Mouse (Mus musculus): ENCODE results near the gene Cox19. TPM values are rescaled to one million over a fixed set of nuclear protein-coding genes. Genes with fewer than 3 reads are reported as not detected.

The Cox19 gene
- polyA plus RNA-seq, 1 experiment: 19.9 TPM

- Histone ChIP-seq H3K9me3 (replicated peaks; ENCODE audit: control insufficient read depth, insufficient read depth, low read length, poor library complexity, severe bottlenecking) (no peaks in the 10 kb centered on the region), H3K36me3 (ENCODE audit: control insufficient read depth, insufficient read depth, low read length, poor library complexity, severe bottlenecking) (no peaks in the 10 kb centered on the region), H3K4me1 (ENCODE audit: control insufficient read depth, insufficient read depth, low read length) (peaks cover 5% of the 10 kb centered on the region), H3K27me3 (ENCODE audit: control insufficient read depth, insufficient read depth, low read length, poor library complexity, severe bottlenecking) (no peaks in the 10 kb centered on the region), H3K9ac (ENCODE audit: low read depth, poor library complexity, severe bottlenecking) (no peak overlapping the region), H3K4me3 (ENCODE audit: low read depth, low read length) (no peak overlapping the region), H3K27ac (ENCODE audit: insufficient read depth, low read length) (no peak overlapping the region)
- TF ChIP-seq POLR2A (IDR thresholded peaks at IDR 0.05; ENCODE audit: insufficient read depth, low read length): no peak
- TF ChIP-seq EP300 (IDR thresholded peaks at IDR 0.05; ENCODE audit: insufficient read depth, low read depth, low read length): no peak
- no peak for TF ChIP-seq CTCF (IDR thresholded peaks at IDR 0.05; ENCODE audit: low read depth, low read length)
Observed at GRCm38 (mm10) chr5:139320424-139320823, 30.8 kb downstream of the Cox19 start.

GRCm38 (mm10) chr5:139317751-139318504, 33.3 kb downstream of the Cox19 start:
- Histone ChIP-seq H3K36me3 (ENCODE audit: control insufficient read depth, insufficient read depth, low read length, poor library complexity, severe bottlenecking) (no peaks in the 10 kb centered on the region), H3K9me3 (replicated peaks; ENCODE audit: control insufficient read depth, insufficient read depth, low read length, poor library complexity, severe bottlenecking) (no peaks in the 10 kb centered on the region), H3K27me3 (ENCODE audit: control insufficient read depth, insufficient read depth, low read length, poor library complexity, severe bottlenecking) (no peaks in the 10 kb centered on the region), H3K27ac (ENCODE audit: insufficient read depth, low read length) (peak overlapping the region; percentile 29; the same call in 1 of the 2 replicates), H3K9ac (ENCODE audit: low read depth, poor library complexity, severe bottlenecking) (peak overlapping the region; percentile 14), H3K4me3 (ENCODE audit: low read depth, low read length) (peak overlapping the region; percentile 10; the same call in 1 of the 2 replicates), H3K4me1 (ENCODE audit: control insufficient read depth, insufficient read depth, low read length) (peaks cover 3% of the 10 kb centered on the region)
- TF ChIP-seq CTCF (IDR thresholded peaks at IDR 0.05; ENCODE audit: low read depth, low read length): no peak
- TF ChIP-seq EP300 (IDR thresholded peaks at IDR 0.05; ENCODE audit: insufficient read depth, low read depth, low read length): no peak
- TF ChIP-seq POLR2A (IDR thresholded peaks at IDR 0.05; ENCODE audit: insufficient read depth, low read length): no peak

- no peak overlapping the region for H3K9ac ChIP-seq (ENCODE audit: low read depth, poor library complexity, severe bottlenecking)
- no peaks in the 10 kb centered on the region for H3K4me1 ChIP-seq (ENCODE audit: control insufficient read depth, insufficient read depth, low read length)
- peak; percentile 14; the same call in 1 of the 2 replicates for TF ChIP-seq EP300 (IDR thresholded peaks at IDR 0.05; ENCODE audit: insufficient read depth, low read depth, low read length)
- TF ChIP-seq POLR2A (IDR thresholded peaks at IDR 0.05; ENCODE audit: insufficient read depth, low read length): no peak
- no peak overlapping the region for H3K4me3 ChIP-seq (ENCODE audit: low read depth, low read length)
- no peaks in the 10 kb centered on the region for H3K36me3 ChIP-seq (ENCODE audit: control insufficient read depth, insufficient read depth, low read length, poor library complexity, severe bottlenecking)
- H3K27ac ChIP-seq (ENCODE audit: insufficient read depth, low read length): no peak overlapping the region
- no peaks in the 10 kb centered on the region for H3K9me3 ChIP-seq (replicated peaks; ENCODE audit: control insufficient read depth, insufficient read depth, low read length, poor library complexity, severe bottlenecking)
- H3K27me3 ChIP-seq (ENCODE audit: control insufficient read depth, insufficient read depth, low read length, poor library complexity, severe bottlenecking): no peaks in the 10 kb centered on the region
Observed at GRCm38 (mm10) chr5:139316982-139317675, 34.1 kb downstream of the Cox19 start.

GRCm38 (mm10) chr5:139314941-139315642, 36.1 kb downstream of the Cox19 start:
- Histone ChIP-seq H3K9ac (ENCODE audit: low read depth, poor library complexity, severe bottlenecking) (no peak overlapping the region), H3K27ac (ENCODE audit: insufficient read depth, low read length) (no peak overlapping the region)
- TF ChIP-seq CTCF (IDR thresholded peaks at IDR 0.05; ENCODE audit: low read depth, low read length) (no peak), EP300 (IDR thresholded peaks at IDR 0.05; ENCODE audit: insufficient read depth, low read depth, low read length) (no peak), POLR2A (IDR thresholded peaks at IDR 0.05; ENCODE audit: insufficient read depth, low read length) (no peak)

GRCm38 (mm10) chr5:139313536-139313935, 37.7 kb downstream of the Cox19 start:
- TF ChIP-seq EP300 (IDR thresholded peaks at IDR 0.05; ENCODE audit: insufficient read depth, low read depth, low read length) (no peak), POLR2A (IDR thresholded peaks at IDR 0.05; ENCODE audit: insufficient read depth, low read length) (no peak), CTCF (IDR thresholded peaks at IDR 0.05; ENCODE audit: low read depth, low read length) (no peak)

More at GRCm38 (mm10) chr5:139314941-139315642, 36.1 kb downstream of the Cox19 start:
- Histone ChIP-seq H3K36me3 (ENCODE audit: control insufficient read depth, insufficient read depth, low read length, poor library complexity, severe bottlenecking) (no peaks in the 10 kb centered on the region), H3K9me3 (replicated peaks; ENCODE audit: control insufficient read depth, insufficient read depth, low read length, poor library complexity, severe bottlenecking) (no peaks in the 10 kb centered on the region), H3K27me3 (ENCODE audit: control insufficient read depth, insufficient read depth, low read length, poor library complexity, severe bottlenecking) (no peaks in the 10 kb centered on the region), H3K4me3 (ENCODE audit: low read depth, low read length) (no peak overlapping the region), H3K4me1 (ENCODE audit: control insufficient read depth, insufficient read depth, low read length) (no peaks in the 10 kb centered on the region)

More at GRCm38 (mm10) chr5:139313536-139313935, 37.7 kb downstream of the Cox19 start:
- H3K27ac ChIP-seq (ENCODE audit: insufficient read depth, low read length): no peak overlapping the region
- no peaks in the 10 kb centered on the region for H3K27me3 ChIP-seq (ENCODE audit: control insufficient read depth, insufficient read depth, low read length, poor library complexity, severe bottlenecking)
- no peaks in the 10 kb centered on the region for H3K36me3 ChIP-seq (ENCODE audit: control insufficient read depth, insufficient read depth, low read length, poor library complexity, severe bottlenecking)
- no peak overlapping the region for H3K4me3 ChIP-seq (ENCODE audit: low read depth, low read length)
- H3K9me3 ChIP-seq (replicated peaks; ENCODE audit: control insufficient read depth, insufficient read depth, low read length, poor library complexity, severe bottlenecking): no peaks in the 10 kb centered on the region
- H3K9ac ChIP-seq (ENCODE audit: low read depth, poor library complexity, severe bottlenecking): no peak overlapping the region
- H3K4me1 ChIP-seq (ENCODE audit: control insufficient read depth, insufficient read depth, low read length): no peaks in the 10 kb centered on the region
